In genomic region chr17:4907841-4908571, GRCm38 (mm10) we compare ENCODE assay signal across 8 mouse cellular contexts.
DNase-seq lines count a peak whose midpoint lies in the region; ATAC-seq and TF ChIP-seq lines count a peak whose summit lies in the region.

No protein-coding gene starts in this region.

- H3ac ChIP-seq in C2C12 (ENCODE audit: control insufficient read depth, insufficient read length, low read depth): peak overlapping the region; percentile 45

- peak; percentile 90 for ATAC-seq in heart, embryonic 13.5 days (ENCODE audit: extremely low read depth, insufficient number of reproducible peaks, low FRiP score, low TSS enrichment)
- ATAC-seq in liver, embryonic 12.5 days: peak; percentile 93
- ATAC-seq in stomach, embryonic 15.5 days (ENCODE audit: insufficient read depth, low FRiP score, low read depth): peak; percentile 93

- H3K27me3 ChIP-seq in C2C12 (ENCODE audit: control insufficient read depth, insufficient read depth, insufficient read length): peaks cover 3% of the 10 kb centered on the region
- H3K27me3 ChIP-seq in erythroblast, embryonic 14.5 days (ENCODE audit: control insufficient read depth): peaks cover 22% of the 10 kb centered on the region
- H3K27me3 ChIP-seq in heart, embryonic 13.5 days (replicated peaks): no peaks in the 10 kb centered on the region
- peaks cover 21% of the 10 kb centered on the region; the same call in 1 of the 2 replicates for H3K27me3 ChIP-seq in liver, embryonic 12.5 days (replicated peaks)
- H3K27me3 ChIP-seq in stomach, embryonic 15.5 days (replicated peaks): no peaks in the 10 kb centered on the region

- peak; percentile 97 for DNase-seq in brain, embryonic 14.5 days (ENCODE audit: low read depth)
- peak; percentile 96 for DNase-seq in kidney, postnatal 10 days
- DNase-seq in natural killer cell, adult 2 months (ENCODE audit: low spot score in 2 of 2): peak; percentile 73 to 84

- no peaks in the 10 kb centered on the region for H3K79me3 ChIP-seq in C2C12 (ENCODE audit: low read depth)

- no peak for TF ChIP-seq CTCF in C2C12 (IDR thresholded peaks at IDR 0.05; ENCODE audit: control insufficient read depth, insufficient read depth, insufficient read length)
- TF ChIP-seq CTCF in brain, embryonic 14.5 days (IDR thresholded peaks at IDR 0.05; ENCODE audit: borderline replicate concordance, extremely low read depth, insufficient read depth, insufficient read length): no peak

- under 1% methylated on average over 84 of the region's 85 CpGs for WGBS in heart, embryonic 13.5 days
- WGBS in liver, embryonic 12.5 days (ENCODE audit: insufficient replicate concordance): 5% methylated on average over 82 of the region's 85 CpGs
- under 1% methylated on average over 85 of the region's 85 CpGs for WGBS in stomach, embryonic 15.5 days

- H3K9ac ChIP-seq in heart, embryonic 13.5 days: peak overlapping the region; percentile 89
- H3K9ac ChIP-seq in liver, embryonic 12.5 days: peak overlapping the region; percentile 82
- H3K9ac ChIP-seq in stomach, embryonic 15.5 days: peak overlapping the region; percentile 43

- H3K4me3 ChIP-seq in C2C12 (ENCODE audit: insufficient read depth, poor library complexity, severe bottlenecking): peak overlapping the region; percentile 32
- peak overlapping the region; percentile 71 for H3K4me3 ChIP-seq in erythroblast, embryonic 14.5 days (replicated peaks)
- peak overlapping the region; percentile 67 for H3K4me3 ChIP-seq in heart, embryonic 13.5 days
- peak overlapping the region; percentile 69 for H3K4me3 ChIP-seq in liver, embryonic 12.5 days
- H3K4me3 ChIP-seq in stomach, embryonic 15.5 days (replicated peaks): peak overlapping the region; percentile 55

- H3K36me3 ChIP-seq in C2C12 (ENCODE audit: control insufficient read depth, insufficient read depth): no peaks in the 10 kb centered on the region
- no peaks in the 10 kb centered on the region for H3K36me3 ChIP-seq in erythroblast, embryonic 14.5 days (ENCODE audit: control insufficient read depth)
- no peaks in the 10 kb centered on the region for H3K36me3 ChIP-seq in heart, embryonic 13.5 days
- H3K36me3 ChIP-seq in liver, embryonic 12.5 days: no peaks in the 10 kb centered on the region
- H3K36me3 ChIP-seq in stomach, embryonic 15.5 days: no peaks in the 10 kb centered on the region

- peak overlapping the region; percentile 98 for H3K27ac ChIP-seq in heart, embryonic 13.5 days (replicated peaks)
- peak overlapping the region; percentile 86 for H3K27ac ChIP-seq in liver, embryonic 12.5 days
- peak overlapping the region; percentile 98 for H3K27ac ChIP-seq in stomach, embryonic 15.5 days

- no peaks in the 10 kb centered on the region for H3K9me3 ChIP-seq in erythroblast, embryonic 14.5 days (ENCODE audit: control insufficient read depth, low read length)
- no peaks in the 10 kb centered on the region for H3K9me3 ChIP-seq in heart, embryonic 13.5 days
- H3K9me3 ChIP-seq in liver, embryonic 12.5 days (replicated peaks): no peaks in the 10 kb centered on the region
- H3K9me3 ChIP-seq in stomach, embryonic 15.5 days: no peaks in the 10 kb centered on the region

- TF ChIP-seq POLR2A in brain, embryonic 14.5 days (IDR thresholded peaks at IDR 0.05; ENCODE audit: borderline replicate concordance, extremely low read depth, insufficient read depth, insufficient read length, poor library complexity, severe bottlenecking): peak; percentile 83

- no peaks in the 10 kb centered on the region for H3K79me2 ChIP-seq in C2C12 (ENCODE audit: control insufficient read depth, insufficient read depth)

- peaks cover 11% of the 10 kb centered on the region for H3K4me1 ChIP-seq in erythroblast, embryonic 14.5 days (ENCODE audit: control insufficient read depth)
- H3K4me1 ChIP-seq in heart, embryonic 13.5 days: peaks cover 14% of the 10 kb centered on the region
- H3K4me1 ChIP-seq in liver, embryonic 12.5 days: peaks cover 17% of the 10 kb centered on the region
- H3K4me1 ChIP-seq in stomach, embryonic 15.5 days: peaks cover 6% of the 10 kb centered on the region; the same call in 1 of the 2 replicates

- peak overlapping the region; percentile 83 for H3K4me2 ChIP-seq in heart, embryonic 13.5 days
- H3K4me2 ChIP-seq in liver, embryonic 12.5 days: peak overlapping the region; percentile 95
- H3K4me2 ChIP-seq in stomach, embryonic 15.5 days: peak overlapping the region; percentile 78

TF ChIP-seq in C2C12, 6 proteins besides CTCF, POLR2A, EP300 and RAD21:
- TF ChIP-seq MAX (IDR thresholded peaks at IDR 0.05): peak; percentile 17
- TF ChIP-seq USF1 (IDR thresholded peaks at IDR 0.05; ENCODE audit: low read depth): no peak

Comparison
In these comparisons a context has a peak if more than half of its experiments do, and no peak if none do; other contexts are left out.
1. Peak in every context shown above with its lines: DNase-seq, ATAC-seq, H3K4me3 ChIP-seq and H3K27ac ChIP-seq.